Mouse (Mus musculus): ENCODE data around the gene Clcn2.

DNA sequence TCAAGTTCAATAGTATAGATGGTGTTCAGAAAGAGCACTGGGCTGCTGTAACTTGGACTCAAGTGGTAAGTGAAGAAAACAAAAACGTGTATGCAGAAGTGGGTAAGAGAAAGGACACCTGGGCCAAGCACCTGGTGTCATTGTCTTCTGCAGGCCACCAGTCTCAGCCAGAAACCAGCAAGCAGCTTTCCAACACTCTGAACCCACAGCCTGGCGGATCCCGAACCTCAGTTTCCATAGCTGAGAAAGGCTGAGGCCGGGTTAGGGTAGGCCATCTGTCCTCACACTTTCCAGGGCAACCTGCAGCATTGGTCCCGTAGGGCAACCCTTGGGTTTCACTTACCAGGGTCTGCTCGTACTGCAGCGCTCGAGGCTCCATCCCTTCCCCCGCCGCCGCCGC lies 2.0 kb downstream of the Clcn2 start:
- TF ChIP-seq GATA1 (IDR thresholded peaks at IDR 0.05; ENCODE audit: low read length), result no peak
- no peak for TF ChIP-seq TAL1 (IDR thresholded peaks at IDR 0.05; ENCODE audit: low read length)

Data from erythroblast, embryonic 14.5 days (primary cell).